ENCODE assay signal across 11 mouse cellular contexts in genomic region chr11:95392708-95393499, GRCm38 (mm10). TPM values are rescaled to one million over a fixed set of nuclear protein-coding genes. Genes with fewer than 3 reads are reported as not detected.
DNase-seq lines count a peak whose midpoint lies in the region; ATAC-seq and TF ChIP-seq lines count a peak whose summit lies in the region.
"Had no signal": no experiment of that assay in that cellular context is flagged by ENCODE, and none has a peak within 500 bp of the region (broad histone marks: within the 10 kb centered on the region; RNA-seq: fewer than 3 reads in every experiment).

No protein-coding gene starts in this region.

- no peak overlapping the region for H3K9ac ChIP-seq in midbrain, postnatal 0 days (replicated peaks; ENCODE audit: low read length, poor library complexity, severe bottlenecking)
- no peak overlapping the region for H3K9ac ChIP-seq in limb, embryonic 15.5 days
- H3K9ac ChIP-seq in midbrain, embryonic 15.5 days, result no peak overlapping the region
- H3K9ac ChIP-seq: neural tube, embryonic 13.5 days had no signal

- WGBS in midbrain, postnatal 0 days, result 75% methylated on average over 11 of the region's 11 CpGs
- WGBS in midbrain, embryonic 10.5 days, result 77% methylated on average over 11 of the region's 11 CpGs
- 49% methylated on average over 11 of the region's 11 CpGs for WGBS in limb, embryonic 15.5 days
- 79% methylated on average over 11 of the region's 11 CpGs for WGBS in midbrain, embryonic 15.5 days

- H3K4me2 ChIP-seq in midbrain, postnatal 0 days (ENCODE audit: low read depth, low read length, poor library complexity, severe bottlenecking), result no peak overlapping the region
- no peak overlapping the region for H3K4me2 ChIP-seq in limb, embryonic 15.5 days
- H3K4me2 ChIP-seq in midbrain, embryonic 15.5 days, result no peak overlapping the region
- H3K4me2 ChIP-seq: neural tube, embryonic 13.5 days had no signal

- peak overlapping the region; percentile 89 for H3K27ac ChIP-seq in gastrocnemius, adult 2 months
- no peak overlapping the region for H3K27ac ChIP-seq in midbrain, postnatal 0 days (ENCODE audit: low read depth, low read length)
- H3K27ac ChIP-seq in midbrain, embryonic 10.5 days (replicated peaks), result no peak overlapping the region
- H3K27ac ChIP-seq in limb, embryonic 15.5 days, result peak overlapping the region; percentile 60
- no peak overlapping the region for H3K27ac ChIP-seq in midbrain, embryonic 15.5 days

- no peaks in the 10 kb centered on the region for H3K27me3 ChIP-seq in midbrain, postnatal 0 days (ENCODE audit: insufficient read depth, low read length)
- 0 out of 2 replicates have a peak, but pooled peaks cover under 1% of the 10 kb centered on the region for H3K27me3 ChIP-seq in midbrain, embryonic 10.5 days (ENCODE audit: low read depth, poor library complexity, severe bottlenecking)
- H3K27me3 ChIP-seq in limb, embryonic 15.5 days, result no peaks in the 10 kb centered on the region
- H3K27me3 ChIP-seq in midbrain, embryonic 15.5 days (replicated peaks), result no peaks in the 10 kb centered on the region

- H3K36me3 ChIP-seq in midbrain, postnatal 0 days (ENCODE audit: insufficient read depth, low read length), result peaks cover 31% of the 10 kb centered on the region
- peaks cover 46% of the 10 kb centered on the region for H3K36me3 ChIP-seq in midbrain, embryonic 10.5 days
- H3K36me3 ChIP-seq in limb, embryonic 15.5 days, result peaks cover 35% of the 10 kb centered on the region
- H3K36me3 ChIP-seq in midbrain, embryonic 15.5 days (replicated peaks), result peaks cover 31% of the 10 kb centered on the region

- H3K9me3 ChIP-seq in midbrain, postnatal 0 days (ENCODE audit: low read length), result no peaks in the 10 kb centered on the region
- no peaks in the 10 kb centered on the region for H3K9me3 ChIP-seq in midbrain, embryonic 10.5 days (replicated peaks)
- H3K9me3 ChIP-seq in limb, embryonic 15.5 days, result no peaks in the 10 kb centered on the region
- no peaks in the 10 kb centered on the region for H3K9me3 ChIP-seq in midbrain, embryonic 15.5 days
- H3K9me3 ChIP-seq: megakaryocyte, embryonic 14.5 days; neural tube, embryonic 13.5 days had no signal

- no peak for DNase-seq in gastrocnemius, adult 2 months
- DNase-seq in gastrocnemius, postnatal 4 days (ENCODE audit: low spot score in 2 of 2), result no peak
- DNase-seq in midbrain, postnatal 0 days (ENCODE audit: low spot score), result peak; percentile 27
- DNase-seq in midbrain, embryonic 10.5 days (ENCODE audit: low spot score), result no peak
- no peak for DNase-seq in testis, postnatal 14 days (ENCODE audit: low spot score)
- no peak for DNase-seq in adrenal gland, adult 2 months
- DNase-seq: lung, adult 2 months had no signal

- 0 out of 2 replicates have a peak, but pooled peaks cover 4% of the 10 kb centered on the region for H3K4me1 ChIP-seq in midbrain, postnatal 0 days (ENCODE audit: insufficient read depth, low read length)
- peaks cover 22% of the 10 kb centered on the region for H3K4me1 ChIP-seq in midbrain, embryonic 10.5 days
- H3K4me1 ChIP-seq in limb, embryonic 15.5 days, result peaks cover 26% of the 10 kb centered on the region
- H3K4me1 ChIP-seq in midbrain, embryonic 15.5 days, result peaks cover 3% of the 10 kb centered on the region; the same call in 1 of the 2 replicates

- no peak for TF ChIP-seq CTCF in gastrocnemius, adult 2 months (IDR thresholded peaks at IDR 0.05)
- TF ChIP-seq CTCF in midbrain, postnatal 0 days (IDR thresholded peaks at IDR 0.05), result no peak

- intact Hi-C loops in gastrocnemius, adult 2 months (cut with DNase I), result no loop called here

- no peak overlapping the region for H3K4me3 ChIP-seq in gastrocnemius, adult 2 months
- H3K4me3 ChIP-seq in midbrain, postnatal 0 days (ENCODE audit: low read depth, low read length), result no peak overlapping the region
- no peak overlapping the region for H3K4me3 ChIP-seq in midbrain, embryonic 10.5 days
- H3K4me3 ChIP-seq in limb, embryonic 15.5 days, result no peak overlapping the region
- H3K4me3 ChIP-seq in midbrain, embryonic 15.5 days, result no peak overlapping the region
- H3K4me3 ChIP-seq: megakaryocyte, embryonic 14.5 days; neural tube, embryonic 13.5 days had no signal

- ATAC-seq in midbrain, postnatal 0 days (ENCODE audit: low FRiP score), result no peak
- no peak for ATAC-seq in limb, embryonic 15.5 days (ENCODE audit: insufficient number of reproducible peaks, low FRiP score, low TSS enrichment, low read depth)
- no peak for ATAC-seq in midbrain, embryonic 15.5 days (replicated peaks)

RNA-seq across cellular contexts. Expression of gene Slc35b1, which starts 8.4 kb away (rescaled TPM):
- total RNA-seq in gastrocnemius, adult 2 months (2021), result 10 to 100 TPM; 42.4 to 49.5 TPM
- 10 to 100 TPM; 47.4 to 49.3 TPM for total RNA-seq in gastrocnemius, postnatal 4 days (2021)
- 92.4 and 99.1 TPM in 2 replicates for total RNA-seq in midbrain, postnatal 0 days (2014; rRNA removed)
- polyA plus RNA-seq in midbrain, postnatal 0 days (2015; fragmentation: Nextera tagmentation; extraction: Ambion mirVana), result 154 and 168 TPM in 2 replicates
- 123 and 131 TPM in 2 replicates for polyA plus RNA-seq in midbrain, embryonic 10.5 days (2016; fragmentation: Nextera tagmentation; extraction: Ambion mirVana)
- 95.0 and 102 TPM in 2 replicates for polyA plus RNA-seq in limb, embryonic 15.5 days (2015; fragmentation: Nextera tagmentation; extraction: Ambion mirVana)
- polyA plus RNA-seq in midbrain, embryonic 15.5 days (2015; fragmentation: Nextera tagmentation; extraction: Ambion mirVana), result 143 TPM in 2 replicates
- 10 to 100 TPM; 61.1 to 76.8 TPM for total RNA-seq in adrenal gland, adult 2 months (2021)
- polyA plus RNA-seq in adrenal gland, adult 2 months (2012; rRNA removed), result 52.8 and 60.4 TPM in 2 replicates

RNA-seq across cellular contexts. Expression of gene Spop, which starts 21.0 kb away (rescaled TPM):
- total RNA-seq in gastrocnemius, adult 2 months (2021), result 100 to 1,000 TPM; 190 to 208 TPM
- 100 to 1,000 TPM; 191 to 194 TPM for total RNA-seq in gastrocnemius, postnatal 4 days (2021)
- total RNA-seq in midbrain, postnatal 0 days (2014; rRNA removed), result 54.3 and 66.5 TPM in 2 replicates
- polyA plus RNA-seq in midbrain, postnatal 0 days (2015; fragmentation: Nextera tagmentation; extraction: Ambion mirVana), result 192 and 231 TPM in 2 replicates
- polyA plus RNA-seq in midbrain, embryonic 10.5 days (2016; fragmentation: Nextera tagmentation; extraction: Ambion mirVana), result 170 and 198 TPM in 2 replicates
- polyA plus RNA-seq in limb, embryonic 15.5 days (2015; fragmentation: Nextera tagmentation; extraction: Ambion mirVana), result 168 and 181 TPM in 2 replicates
- polyA plus RNA-seq in midbrain, embryonic 15.5 days (2015; fragmentation: Nextera tagmentation; extraction: Ambion mirVana), result 208 and 234 TPM in 2 replicates
- total RNA-seq in adrenal gland, adult 2 months (2021), result 100 to 1,000 TPM; 105 to 187 TPM
- polyA plus RNA-seq in adrenal gland, adult 2 months (2012; rRNA removed), result 39.1 and 45.3 TPM in 2 replicates

RNA-seq across cellular contexts. Expression of gene Fam117a, which starts 56.1 kb away (rescaled TPM):
- 1 to 10 TPM; 1.5 to 2.1 TPM for total RNA-seq in gastrocnemius, adult 2 months (2021)
- total RNA-seq in gastrocnemius, postnatal 4 days (2021), result 10 to 100 TPM; 21.1 to 24.9 TPM
- 5.3 and 6.1 TPM in 2 replicates for total RNA-seq in midbrain, postnatal 0 days (2014; rRNA removed)
- 1.1 and 1.6 TPM in 2 replicates for polyA plus RNA-seq in midbrain, postnatal 0 days (2015; fragmentation: Nextera tagmentation; extraction: Ambion mirVana)
- 6.7 and 7.7 TPM in 2 replicates for polyA plus RNA-seq in midbrain, embryonic 10.5 days (2016; fragmentation: Nextera tagmentation; extraction: Ambion mirVana)
- 13.8 and 14.6 TPM in 2 replicates for polyA plus RNA-seq in limb, embryonic 15.5 days (2015; fragmentation: Nextera tagmentation; extraction: Ambion mirVana)
- polyA plus RNA-seq in midbrain, embryonic 15.5 days (2015; fragmentation: Nextera tagmentation; extraction: Ambion mirVana), result 2.2 and 2.3 TPM in 2 replicates
- 10 to 100 TPM; 16.6 to 20.9 TPM for total RNA-seq in adrenal gland, adult 2 months (2021)
- 27.0 and 37.1 TPM in 2 replicates for polyA plus RNA-seq in adrenal gland, adult 2 months (2012; rRNA removed)

Comparison
In these comparisons a context has a peak if more than half of its experiments do, and no peak if none do; other contexts are left out.
1. H3K27ac ChIP-seq: peak in gastrocnemius, adult 2 months (single experiment) and limb, embryonic 15.5 days (single experiment); none in midbrain, postnatal 0 days (single experiment), midbrain, embryonic 10.5 days (single experiment) and midbrain, embryonic 15.5 days (single experiment).